Mouse (Mus musculus): ENCODE data around the gene Gm9964. TPM values are rescaled to one million over a fixed set of nuclear protein-coding genes. Genes with fewer than 3 reads are reported as not detected.

Gm9964 gene
- polyA plus RNA-seq, 1 experiment from 2014 or later = not detected

DNA sequence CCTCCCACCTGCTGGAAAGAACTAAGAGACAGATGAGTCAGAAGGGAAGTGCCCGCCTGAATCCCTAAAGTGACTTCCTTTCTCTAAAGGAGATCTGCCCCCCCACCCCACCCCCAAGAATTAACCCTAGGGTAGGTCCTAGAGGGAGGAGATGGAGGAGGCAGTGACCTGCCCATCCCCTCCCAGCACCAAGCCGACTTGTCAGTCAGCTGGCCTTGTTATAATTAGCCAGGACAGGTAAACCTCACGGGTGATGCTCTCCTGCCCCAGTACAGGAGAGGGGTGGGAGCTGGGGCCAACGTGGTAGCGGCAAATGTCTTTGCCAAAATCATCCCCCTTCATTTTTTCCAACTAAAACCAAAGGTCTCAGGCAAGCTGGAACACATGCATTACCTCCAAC lies 5.1 kb downstream of the Gm9964 start:
- Histone ChIP-seq H3K9me3 (no peaks in the 10 kb centered on the region), H3K27me3 (ENCODE audit: insufficient read depth, poor library complexity, severe bottlenecking) (no peaks in the 10 kb centered on the region), H3K36me3 (no peaks in the 10 kb centered on the region), H3K4me3 (no peak overlapping the region), H3K4me1 (replicated peaks) (no peaks in the 10 kb centered on the region), H3K27ac (no peak overlapping the region)
- 79% methylated on average over 5 of the region's 5 CpGs for whole genome bisulfite sequencing
- no peak for DNase-seq (ENCODE audit: low spot score)

DNA sequence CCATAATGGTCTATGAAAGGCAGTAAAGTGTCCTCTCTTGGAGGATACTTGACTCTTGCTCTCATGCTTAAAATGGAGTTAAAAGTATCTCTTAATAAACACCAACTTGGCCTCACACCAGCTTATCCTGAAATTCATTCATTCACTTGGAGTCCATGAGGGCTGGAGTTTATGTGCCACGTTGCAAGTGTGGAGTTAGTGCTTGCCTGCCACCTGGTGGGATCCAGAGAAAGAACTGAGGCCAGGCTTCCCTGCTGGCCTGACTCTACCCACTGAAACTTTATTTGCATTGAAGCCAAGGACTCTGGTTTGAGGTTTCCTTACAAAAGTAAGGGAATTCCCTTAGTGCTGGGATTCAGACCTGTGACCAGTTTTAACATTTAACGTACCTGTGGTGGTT lies 6.2 kb downstream of the Gm9964 start:
- WGBS = 61% methylated on average over 2 of the region's 2 CpGs
- Histone ChIP-seq H3K4me1 (replicated peaks) (no peaks in the 10 kb centered on the region), H3K4me3 (no peak overlapping the region), H3K27me3 (ENCODE audit: insufficient read depth, poor library complexity, severe bottlenecking) (no peaks in the 10 kb centered on the region), H3K27ac (no peak overlapping the region), H3K9me3 (no peaks in the 10 kb centered on the region), H3K36me3 (no peaks in the 10 kb centered on the region)
- DNase-seq (ENCODE audit: low spot score) = no peak

DNA sequence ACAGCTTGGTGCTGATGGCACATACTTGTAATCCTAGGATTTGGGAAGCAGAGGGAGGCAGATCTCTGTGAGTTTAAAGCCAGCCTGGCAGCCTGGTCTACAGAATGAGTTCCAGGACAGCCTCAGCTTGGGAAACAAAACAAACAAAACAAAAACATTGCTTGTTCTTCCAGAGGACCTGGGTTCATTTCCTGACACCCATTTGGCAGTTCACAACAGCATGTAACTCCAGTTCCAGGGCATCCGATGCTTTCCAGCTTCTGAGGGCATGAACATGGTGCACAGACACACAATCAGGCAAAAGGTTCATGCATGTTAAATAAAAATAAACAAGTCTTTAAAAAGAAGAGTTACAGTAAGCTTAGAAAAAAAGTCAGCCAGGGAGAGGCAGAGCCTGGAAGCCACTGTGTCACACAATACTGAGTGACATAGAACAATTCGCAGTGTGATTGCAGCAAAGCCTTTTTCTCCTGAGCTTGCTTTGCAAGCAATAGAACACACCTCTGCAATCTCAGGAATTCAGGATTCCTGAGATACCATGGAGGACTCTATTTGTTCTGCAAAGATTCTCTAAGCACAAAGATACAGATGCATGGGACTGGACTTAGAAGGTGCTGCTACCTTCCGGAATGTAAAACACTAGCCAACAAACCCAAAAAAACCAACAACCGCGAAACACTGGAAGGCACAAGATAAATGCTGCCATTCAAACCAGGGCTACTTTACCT lies 7.6 kb downstream of the Gm9964 start:
- H3K27me3 ChIP-seq (ENCODE audit: insufficient read depth, poor library complexity, severe bottlenecking) = no peaks in the 10 kb centered on the region
- no peak overlapping the region for H3K4me3 ChIP-seq
- 89% methylated on average over 5 of the region's 5 CpGs for WGBS
- no peaks in the 10 kb centered on the region for H3K9me3 ChIP-seq
- no peak overlapping the region for H3K27ac ChIP-seq
- no peaks in the 10 kb centered on the region for H3K36me3 ChIP-seq
- DNase-seq (ENCODE audit: low spot score) = no peak
- no peaks in the 10 kb centered on the region for H3K4me1 ChIP-seq (replicated peaks)

DNA sequence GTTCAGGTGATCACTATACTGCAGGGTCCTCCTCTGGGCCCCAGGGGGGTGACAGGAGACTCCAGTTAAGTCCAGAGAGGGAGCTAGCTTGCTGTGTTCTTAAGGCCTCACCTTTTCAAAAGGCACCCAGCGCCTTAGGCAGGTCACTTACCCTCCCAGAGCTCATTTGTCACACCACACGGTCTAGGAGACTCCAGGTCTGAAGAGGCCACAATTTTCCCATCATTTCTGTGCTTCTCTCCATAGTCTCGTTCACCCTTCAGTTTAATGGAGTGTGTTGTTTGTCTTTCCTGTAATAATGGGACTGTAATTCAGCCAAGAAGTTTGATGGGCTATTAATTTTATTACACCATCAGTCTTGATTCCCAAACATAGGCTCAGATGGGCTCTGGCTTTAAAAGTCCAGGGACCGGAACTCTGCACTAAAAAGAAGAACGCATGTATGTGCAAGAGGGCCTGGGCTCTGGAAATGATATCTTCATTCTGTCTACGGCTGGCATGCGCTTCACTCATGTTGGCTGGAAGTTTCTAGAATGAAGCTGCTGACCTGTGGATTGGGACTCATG lies 8.3 kb downstream of the Gm9964 start:
- DNase-seq (ENCODE audit: low spot score) = no peak

DNA sequence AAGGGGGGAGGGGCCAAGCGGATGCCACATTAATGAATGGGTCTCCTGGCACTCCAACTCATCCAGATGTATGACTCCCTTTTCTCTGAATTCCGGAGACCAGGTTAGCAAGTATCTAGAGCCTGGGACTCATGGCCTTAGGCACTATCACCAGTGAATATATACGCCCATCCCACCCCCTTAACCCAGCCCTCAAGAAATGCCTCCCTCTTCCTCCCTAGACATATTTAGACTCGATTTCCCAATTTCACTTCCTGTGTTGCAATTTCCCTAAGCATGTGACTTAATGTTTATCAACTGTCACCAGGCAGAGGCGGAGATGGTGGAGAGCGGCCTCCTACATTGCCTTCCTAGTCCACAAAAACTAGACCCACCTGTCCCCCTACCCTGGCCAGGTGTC lies 9.3 kb downstream of the Gm9964 start:
- no peak for DNase-seq (ENCODE audit: low spot score)
- WGBS = 84% methylated on average over 6 of the region's 6 CpGs
- Histone ChIP-seq H3K27ac (no peak overlapping the region), H3K4me1 (replicated peaks) (no peaks in the 10 kb centered on the region), H3K27me3 (ENCODE audit: insufficient read depth, poor library complexity, severe bottlenecking) (no peaks in the 10 kb centered on the region), H3K9me3 (no peaks in the 10 kb centered on the region), H3K36me3 (no peaks in the 10 kb centered on the region), H3K4me3 (no peak overlapping the region)

More for the DNA sequence above, 8.3 kb downstream of the Gm9964 start:
- H3K27me3 ChIP-seq (ENCODE audit: insufficient read depth, poor library complexity, severe bottlenecking) = no peaks in the 10 kb centered on the region
- H3K9me3 ChIP-seq = no peaks in the 10 kb centered on the region
- 86% methylated on average over 7 of the region's 7 CpGs for WGBS
- no peaks in the 10 kb centered on the region for H3K4me1 ChIP-seq (replicated peaks)
- H3K36me3 ChIP-seq = no peaks in the 10 kb centered on the region
- H3K27ac ChIP-seq = no peak overlapping the region
- no peak overlapping the region for H3K4me3 ChIP-seq

DNA sequence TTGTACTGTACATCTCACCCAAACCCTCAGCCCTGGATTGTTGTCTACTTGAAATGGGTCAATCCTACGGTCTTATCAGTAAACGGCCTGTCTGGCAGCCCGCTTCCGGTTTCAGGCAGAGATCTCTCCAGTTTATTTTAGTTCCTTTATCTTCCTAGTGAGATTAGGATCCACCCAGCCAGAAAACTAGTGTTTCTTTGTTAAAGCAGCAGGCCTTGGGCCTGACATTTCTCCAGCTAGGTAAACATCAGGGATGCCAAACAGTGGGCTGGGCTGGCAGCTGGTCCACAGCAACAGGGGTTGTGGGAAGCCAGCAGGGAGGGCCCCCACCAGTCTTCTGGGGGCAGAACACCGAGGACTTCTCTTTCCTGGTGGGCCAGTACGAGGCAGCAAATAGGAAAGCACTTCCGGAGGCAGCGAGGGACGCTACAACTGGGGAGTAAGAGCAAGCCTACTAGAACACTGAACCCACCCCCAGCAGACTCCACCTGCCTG lies 10.4 kb downstream of the Gm9964 start:
- no peaks in the 10 kb centered on the region for H3K27me3 ChIP-seq (ENCODE audit: insufficient read depth, poor library complexity, severe bottlenecking)
- no peaks in the 10 kb centered on the region for H3K4me1 ChIP-seq (replicated peaks)
- 78% methylated on average over 9 of the region's 9 CpGs for WGBS
- H3K36me3 ChIP-seq = no peaks in the 10 kb centered on the region
- DNase-seq (ENCODE audit: low spot score) = no peak
- no peak overlapping the region for H3K27ac ChIP-seq
- no peaks in the 10 kb centered on the region for H3K9me3 ChIP-seq
- no peak overlapping the region for H3K4me3 ChIP-seq

DNA sequence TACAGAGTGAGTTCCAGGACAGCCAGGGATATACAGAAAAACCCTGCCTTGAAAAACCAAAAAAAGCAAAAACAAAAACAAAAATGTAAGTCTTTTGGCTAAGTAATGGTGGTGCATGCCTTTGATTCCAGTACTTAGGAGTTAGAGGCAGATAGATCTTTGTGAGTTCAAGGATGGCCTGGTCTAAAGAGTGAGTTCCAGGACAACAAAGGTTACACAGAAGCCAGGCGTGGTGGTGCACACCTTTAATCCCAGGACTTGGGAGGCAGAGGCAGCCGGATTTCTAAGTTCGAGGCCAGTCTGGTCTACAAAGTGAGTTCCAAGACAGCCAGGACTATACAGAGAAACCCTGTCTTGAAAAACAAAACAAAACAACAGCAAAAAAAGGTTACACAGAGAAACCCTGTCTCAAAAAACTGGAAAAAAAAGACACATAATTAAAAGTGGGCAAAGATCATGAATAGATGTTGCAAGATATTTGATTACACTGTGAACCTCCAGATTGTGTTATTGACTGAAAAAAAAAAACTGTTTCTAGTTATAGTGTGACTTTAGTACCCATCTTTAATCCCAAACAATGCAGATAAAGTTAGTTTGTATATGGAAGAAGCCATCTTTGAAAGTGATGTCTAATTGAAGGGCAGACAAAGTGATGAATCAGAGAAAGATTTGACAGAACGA lies 13.2 kb downstream of the Gm9964 start:
- 92% methylated on average over 4 of the region's 4 CpGs for WGBS
- no peaks in the 10 kb centered on the region for H3K36me3 ChIP-seq
- H3K27me3 ChIP-seq (ENCODE audit: insufficient read depth, poor library complexity, severe bottlenecking) = no peaks in the 10 kb centered on the region
- DNase-seq (ENCODE audit: low spot score) = no peak
- no peaks in the 10 kb centered on the region for H3K9me3 ChIP-seq
- no peak overlapping the region for H3K27ac ChIP-seq
- H3K4me3 ChIP-seq = no peak overlapping the region
- no peaks in the 10 kb centered on the region for H3K4me1 ChIP-seq (replicated peaks)

DNA sequence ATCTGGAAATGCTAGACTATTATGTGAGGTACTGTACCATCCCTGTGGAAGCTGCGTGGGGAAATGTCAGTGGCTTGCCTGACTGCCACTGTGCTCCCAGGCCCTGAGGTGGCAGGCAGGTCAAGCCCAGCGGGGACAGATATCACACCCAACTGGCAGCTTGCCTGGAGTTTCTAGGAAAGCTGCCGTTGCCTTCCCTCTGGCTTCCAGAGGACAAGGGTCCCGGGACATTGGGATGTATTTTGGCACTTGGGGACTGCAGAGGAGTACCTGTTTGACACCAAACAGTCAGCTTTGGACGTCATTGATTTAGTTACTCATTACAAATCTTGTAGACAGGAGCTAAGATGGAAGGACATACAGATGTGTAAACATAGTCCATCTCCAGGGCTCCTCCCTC lies 15.3 kb downstream of the Gm9964 start:
- no peaks in the 10 kb centered on the region for H3K36me3 ChIP-seq
- H3K4me3 ChIP-seq = no peak overlapping the region
- no peaks in the 10 kb centered on the region for H3K4me1 ChIP-seq (replicated peaks)
- 77% methylated on average over 5 of the region's 5 CpGs for WGBS
- no peak overlapping the region for H3K27ac ChIP-seq
- DNase-seq (ENCODE audit: low spot score) = no peak
- H3K27me3 ChIP-seq (ENCODE audit: insufficient read depth, poor library complexity, severe bottlenecking) = no peaks in the 10 kb centered on the region
- no peaks in the 10 kb centered on the region for H3K9me3 ChIP-seq

DNA sequence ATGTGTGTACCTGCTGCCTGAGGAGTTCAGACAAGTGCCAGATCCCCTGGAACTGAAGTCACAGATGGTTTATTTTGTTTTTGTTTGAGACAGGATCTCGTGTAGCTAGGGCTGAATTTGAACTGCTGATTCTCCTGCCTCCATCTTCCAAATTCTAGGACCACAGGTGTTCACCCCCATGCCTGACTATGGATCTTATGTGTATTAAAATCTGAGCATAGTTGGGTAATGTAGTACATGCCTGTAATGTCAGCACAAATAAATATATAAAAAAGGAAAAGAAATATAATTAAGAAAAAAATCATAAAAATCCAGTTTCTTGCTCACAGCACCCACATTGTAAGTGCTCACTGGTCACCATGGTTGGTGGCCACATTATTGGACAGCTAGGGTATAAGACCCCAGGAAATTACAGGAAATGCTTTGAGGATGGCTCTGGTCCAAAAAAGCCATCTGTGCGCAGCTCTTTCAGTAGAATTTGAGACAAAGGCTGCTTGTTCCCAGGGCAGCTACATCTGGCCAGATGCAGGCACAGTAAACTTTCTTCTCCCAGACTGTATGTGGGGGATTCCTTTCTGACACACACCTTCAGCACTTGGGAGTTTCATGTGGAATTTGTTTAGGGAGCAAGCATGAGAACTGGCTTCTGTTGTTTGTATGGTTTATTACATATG lies 16.8 kb downstream of the Gm9964 start:
- DNase-seq (ENCODE audit: low spot score) = peak; percentile 11
- Histone ChIP-seq H3K27ac (no peak overlapping the region), H3K27me3 (ENCODE audit: insufficient read depth, poor library complexity, severe bottlenecking) (no peaks in the 10 kb centered on the region), H3K4me3 (no peak overlapping the region), H3K36me3 (no peaks in the 10 kb centered on the region), H3K9me3 (no peaks in the 10 kb centered on the region), H3K4me1 (replicated peaks) (no peaks in the 10 kb centered on the region)
- 62% methylated on average over 2 of the region's 2 CpGs for WGBS

DNA sequence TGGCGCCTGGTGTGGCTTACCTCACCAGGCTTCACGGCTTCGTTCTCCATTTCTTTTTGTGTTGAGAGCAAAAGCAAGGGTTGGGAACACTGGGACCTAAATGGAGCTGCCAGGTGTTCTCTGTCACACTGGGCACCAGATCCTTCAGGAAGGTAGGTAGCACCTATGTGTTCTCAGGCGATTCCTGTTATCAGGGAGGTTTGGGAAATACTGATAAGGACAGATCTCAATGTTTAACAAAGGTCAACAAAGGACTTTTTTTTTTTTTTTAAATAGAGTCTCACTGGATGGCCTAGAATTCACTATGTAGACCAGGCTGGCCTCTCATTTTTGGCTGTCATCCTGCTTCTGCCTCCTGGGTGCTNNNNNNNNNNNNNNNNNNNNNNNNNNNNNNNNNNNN lies 22.9 kb downstream of the Gm9964 start:
- Histone ChIP-seq H3K36me3 (no peaks in the 10 kb centered on the region), H3K9me3 (no peaks in the 10 kb centered on the region), H3K27ac (no peak overlapping the region), H3K27me3 (ENCODE audit: insufficient read depth, poor library complexity, severe bottlenecking) (no peaks in the 10 kb centered on the region), H3K4me1 (replicated peaks) (no peaks in the 10 kb centered on the region), H3K4me3 (no peak overlapping the region)
- WGBS = 81% methylated on average over 4 of the region's 4 CpGs
- DNase-seq (ENCODE audit: low spot score) = no peak

DNA sequence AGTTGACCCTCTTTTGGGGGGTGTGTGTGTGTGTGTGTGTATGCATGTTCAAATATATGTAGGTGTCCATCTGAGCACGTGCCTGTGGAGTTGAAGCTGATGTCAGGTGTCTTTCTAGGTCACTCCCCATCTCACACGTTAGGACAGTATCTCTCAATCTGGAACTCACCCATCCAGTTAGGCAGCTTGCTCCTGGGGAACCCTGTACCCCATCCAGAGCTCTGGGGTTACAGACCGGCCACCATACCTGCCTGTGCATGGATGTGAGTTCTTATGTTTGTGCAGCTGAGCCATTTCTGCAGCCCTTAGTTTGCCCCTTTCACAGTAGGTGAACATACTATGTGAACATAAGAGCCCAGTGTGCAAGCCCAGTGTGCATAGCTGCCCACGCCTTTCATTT lies 23.7 kb downstream of the Gm9964 start:
- WGBS = 72% methylated on average over 4 of the region's 4 CpGs
- H3K27ac ChIP-seq = no peak overlapping the region
- no peak overlapping the region for H3K4me3 ChIP-seq
- no peaks in the 10 kb centered on the region for H3K27me3 ChIP-seq (ENCODE audit: insufficient read depth, poor library complexity, severe bottlenecking)
- no peaks in the 10 kb centered on the region for H3K36me3 ChIP-seq
- H3K4me1 ChIP-seq (replicated peaks) = no peaks in the 10 kb centered on the region
- no peak for DNase-seq (ENCODE audit: low spot score)
- H3K9me3 ChIP-seq = no peaks in the 10 kb centered on the region

DNA sequence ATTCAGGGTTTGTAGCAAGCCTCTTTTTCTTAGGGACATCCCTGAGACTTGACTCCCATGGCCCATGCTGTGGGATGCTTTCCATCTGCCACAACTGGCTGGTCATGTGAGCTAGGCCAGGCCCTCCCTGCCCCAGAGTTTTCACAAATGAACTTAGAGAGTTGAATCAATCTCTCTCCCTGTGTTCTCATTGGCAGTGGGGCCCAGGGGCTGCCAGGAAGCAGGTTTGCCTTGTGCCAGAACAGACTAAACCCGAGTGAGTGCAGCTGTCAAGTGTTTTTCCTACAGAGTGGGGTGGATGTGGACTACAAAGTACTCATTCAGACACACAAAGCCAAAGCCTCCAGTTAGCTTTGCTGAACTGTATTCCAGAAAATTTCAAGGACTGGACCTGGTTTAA lies 29.5 kb downstream of the Gm9964 start:
- Histone ChIP-seq H3K4me1 (replicated peaks) (no peaks in the 10 kb centered on the region), H3K27ac (no peak overlapping the region), H3K27me3 (ENCODE audit: insufficient read depth, poor library complexity, severe bottlenecking) (no peaks in the 10 kb centered on the region), H3K4me3 (no peak overlapping the region), H3K36me3 (no peaks in the 10 kb centered on the region), H3K9me3 (no peaks in the 10 kb centered on the region)
- 51% methylated on average over 1 of the region's 1 CpGs for WGBS
- no peak for DNase-seq (ENCODE audit: low spot score)

DNA sequence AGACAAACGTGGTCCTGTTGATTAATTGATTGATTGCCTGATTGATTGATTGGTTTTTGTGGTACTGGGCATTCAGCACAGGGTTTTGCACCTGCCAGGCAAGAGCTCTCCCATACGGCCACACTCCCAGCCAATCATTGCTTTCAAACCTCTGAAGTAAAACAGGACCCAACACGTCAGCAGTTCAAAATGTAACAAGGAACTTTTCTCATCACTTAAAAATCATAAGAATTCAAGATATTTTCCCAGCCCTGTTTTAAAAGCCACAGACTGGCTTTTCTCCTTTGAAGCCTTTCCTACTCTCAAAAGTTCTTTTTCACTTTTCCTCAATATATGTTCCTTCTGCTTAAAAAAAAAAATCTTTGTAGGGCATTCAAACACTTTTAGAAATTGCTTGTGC lies 32.3 kb downstream of the Gm9964 start:
- no peak overlapping the region for H3K27ac ChIP-seq
- H3K27me3 ChIP-seq (ENCODE audit: insufficient read depth, poor library complexity, severe bottlenecking) = no peaks in the 10 kb centered on the region
- no peaks in the 10 kb centered on the region for H3K4me1 ChIP-seq (replicated peaks)
- WGBS = 67% methylated on average over 3 of the region's 3 CpGs
- H3K4me3 ChIP-seq = no peak overlapping the region
- H3K9me3 ChIP-seq = no peaks in the 10 kb centered on the region
- no peak for DNase-seq (ENCODE audit: low spot score)
- no peaks in the 10 kb centered on the region for H3K36me3 ChIP-seq
